Mouse (Mus musculus) limb, embryonic 14.5 days (tissue): ENCODE data around the gene Anxa2. TPM values are rescaled to one million over a fixed set of nuclear protein-coding genes. Genes with fewer than 3 reads are reported as not detected.

Source experiments
- ATAC-seq: fragments of 200-750 bp; cut with Nextera tagmentation; 2 replicates; pipeline ENCODE4 v1.8.0; 2017; ENCODE audit warnings: low read depth, moderate number of reproducible peaks, moderate TSS enrichment; ENCODE audit not compliant: low FRiP score
- DNase-seq: peaks from one replicate; pipeline ENCODE4 v3.0.0-alpha.2; 2015; ENCODE audit warnings: low spot score
- H3K27ac ChIP-seq: fragments of 300-500 bp; sonication (generic); replicated peaks from 2 replicates; pipeline ENCODE4 v1.5.1; 2014; ENCODE audit warnings: low read depth, mild to moderate bottlenecking, low read length, moderate library complexity, mixed read lengths
- H3K27me3 ChIP-seq: fragments of 300-500 bp; sonication (generic); 2 replicates; pipeline ENCODE4 v1.6.1; 2014; ENCODE audit warnings: low read length, mixed read lengths; ENCODE audit not compliant: control insufficient read depth, insufficient read depth
- H3K36me3 ChIP-seq: fragments of 300-500 bp; sonication (generic); 2 replicates; pipeline ENCODE4 v1.6.1; 2014; ENCODE audit warnings: mild to moderate bottlenecking, low read length, moderate library complexity, mixed read lengths; ENCODE audit not compliant: control insufficient read depth, insufficient read depth
- H3K4me1 ChIP-seq: fragments of 300-500 bp; sonication (generic); 2 replicates; pipeline ENCODE4 v1.6.1; 2014; ENCODE audit warnings: antibody characterized with exemption, low read length, mixed read lengths; ENCODE audit not compliant: control insufficient read depth, insufficient read depth
- H3K4me2 ChIP-seq: fragments of 300-500 bp; sonication (generic); replicated peaks from 2 replicates; pipeline ENCODE4 v1.6.1; 2014; ENCODE audit warnings: low read depth, mild to moderate bottlenecking, low read length, moderate library complexity; ENCODE audit not compliant: severe bottlenecking
- H3K4me3 ChIP-seq: fragments of 300-500 bp; sonication (generic); replicated peaks from 2 replicates; pipeline ENCODE4 v1.5.1; 2014; ENCODE audit warnings: low read length
- H3K9ac ChIP-seq: fragments of 300-500 bp; sonication (generic); 2 replicates; pipeline ENCODE4 v1.6.1; 2014; ENCODE audit warnings: mild to moderate bottlenecking, low read depth, low read length, moderate library complexity; ENCODE audit not compliant: severe bottlenecking
- H3K9me3 ChIP-seq: fragments of 300-500 bp; sonication (generic); 2 replicates; pipeline ENCODE4 v1.6.1; 2016; ENCODE audit warnings: low read length; ENCODE audit not compliant: control insufficient read depth
- POLR2A ChIP-seq: fragments of 200-500 bp; IDR thresholded peaks from 2 replicates; pipeline ENCODE4 v1.8.0; 2012; ENCODE audit warnings: inconsistent platforms, mild to moderate bottlenecking, moderate library complexity, borderline replicate concordance; ENCODE audit not compliant: insufficient read depth, insufficient read length; ENCODE audit errors: extremely low read depth
- WGBS: fragments of 180-500 bp; shearing (Covaris S2); extraction: QIAGEN DNeasy Blood & Tissue Kit; methylation state at CpG from one replicate; pipeline ENCODE4 v1.1.7; 2014; 5-methylcytosine and 5-hydroxymethylcytosine counted together
- polyA plus RNA-seq, 2 experiments: library from polyadenylated mRNA; depleted of rRNA in 1 of 2; stranded (reverse) in 1 of 2; unstranded in 1 of 2; fragments of >200 nt; fragmentation: Nextera tagmentation in 1 of 2; extraction: Ambion mirVana in 1 of 2; gene quantifications; 2 replicates each; pipeline versions ENCODE4 v1.2.1 to v1.2.3; 2012 to 2014

Anxa2 gene
- polyA plus RNA-seq, 2 experiments = 760 to 1,417 TPM

GRCm38 (mm10) chr9:69470921-69471320, 17.5 kb downstream of the Anxa2 start:
- peak overlapping the region; percentile 22 for H3K4me2 ChIP-seq
- DNase-seq (peak; percentile 79), ATAC-seq (peak; percentile 83)
- no peaks in the 10 kb centered on the region for H3K9me3 ChIP-seq
- H3K27me3 ChIP-seq = no peaks in the 10 kb centered on the region
- TF ChIP-seq POLR2A = no peak
- peaks cover 59% of the 10 kb centered on the region for H3K4me1 ChIP-seq
- H3K4me3 ChIP-seq = no peak overlapping the region
- H3K27ac ChIP-seq = peak overlapping the region; percentile 74
- peaks cover 58% of the 10 kb centered on the region for H3K36me3 ChIP-seq
- no peak overlapping the region for H3K9ac ChIP-seq
- WGBS = 7% methylated on average over 6 of the region's 6 CpGs

GRCm38 (mm10) chr9:69472724-69473123, 19.3 kb downstream of the Anxa2 start:
- Histone ChIP-seq H3K36me3 (peaks cover 60% of the 10 kb centered on the region), H3K9ac (no peak overlapping the region), H3K9me3 (no peaks in the 10 kb centered on the region), H3K4me2 (no peak overlapping the region), H3K27ac (no peak overlapping the region), H3K4me3 (no peak overlapping the region), H3K4me1 (peaks cover 46% of the 10 kb centered on the region), H3K27me3 (no peaks in the 10 kb centered on the region)
- peak; percentile 79 for DNase-seq
- no peak for ATAC-seq
- 70% methylated on average over 6 of the region's 6 CpGs for WGBS
- TF ChIP-seq POLR2A = no peak

- ATAC-seq (no peak), DNase-seq (no peak)
- Histone ChIP-seq H3K9me3 (no peaks in the 10 kb centered on the region), H3K4me1 (peaks cover 18% of the 10 kb centered on the region), H3K4me2 (no peak overlapping the region), H3K4me3 (no peak overlapping the region), H3K9ac (no peak overlapping the region), H3K27me3 (no peaks in the 10 kb centered on the region), H3K36me3 (peaks cover 68% of the 10 kb centered on the region), H3K27ac (no peak overlapping the region)
- no peak for TF ChIP-seq POLR2A
- WGBS = 74% methylated on average over 6 of the region's 6 CpGs
Measured at GRCm38 (mm10) chr9:69475873-69476272, 22.5 kb downstream of the Anxa2 start.

DNA sequence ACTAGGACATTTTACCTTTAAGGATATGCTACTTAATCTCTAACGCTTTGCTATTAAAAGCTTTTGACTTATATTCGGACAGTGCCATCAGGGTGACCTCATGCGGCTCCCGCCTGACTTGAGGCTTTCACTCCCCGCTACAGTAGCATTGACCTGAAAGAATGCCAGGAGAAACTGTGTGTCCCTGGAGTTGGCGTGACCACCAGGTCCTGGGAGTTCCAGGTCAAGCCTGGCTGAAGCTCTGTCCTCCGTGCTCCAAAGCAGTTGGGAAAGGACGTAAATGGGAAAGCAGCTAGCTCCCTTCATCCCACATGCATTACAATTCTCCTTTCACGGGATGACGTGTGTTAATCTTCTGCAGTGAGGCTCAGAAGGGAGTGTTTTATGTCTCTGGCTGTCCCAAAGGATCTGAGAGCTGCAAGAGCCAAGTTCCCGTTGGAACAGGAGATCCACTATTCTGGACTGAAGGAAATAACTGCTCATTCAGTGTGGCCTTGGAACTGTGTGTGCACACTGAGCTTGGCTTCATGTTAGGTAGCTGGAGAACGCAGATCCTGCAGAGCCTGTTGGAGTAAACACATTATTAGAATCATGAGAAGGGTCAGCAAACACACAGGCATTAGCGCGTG, 23.9 kb downstream of the Anxa2 start:
- Histone ChIP-seq H3K4me1 (peaks cover 4% of the 10 kb centered on the region), H3K36me3 (peaks cover 75% of the 10 kb centered on the region)
- 59% methylated on average over 14 of the region's 14 CpGs for WGBS

DNA sequence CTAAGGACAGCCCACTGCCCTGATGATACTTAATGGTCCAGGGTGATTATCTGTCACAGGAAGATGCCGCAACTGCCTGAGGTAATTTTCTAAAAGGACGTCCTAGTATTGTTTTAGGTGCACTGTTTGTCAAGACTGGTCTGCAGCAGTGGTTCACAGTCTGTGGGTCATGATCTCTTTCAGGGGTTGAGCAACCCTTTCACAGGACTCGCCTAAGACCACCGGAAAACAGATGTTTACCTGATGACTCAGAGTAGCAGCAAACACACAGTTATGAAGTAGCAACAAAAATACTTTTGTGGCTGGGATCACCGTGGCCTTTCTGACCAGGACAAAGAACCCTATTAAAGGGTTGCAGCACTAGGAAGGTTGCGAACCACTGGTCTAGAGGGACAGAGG, 24.4 kb downstream of the Anxa2 start:
- H3K27me3 ChIP-seq = no peaks in the 10 kb centered on the region
- no peak overlapping the region for H3K9ac ChIP-seq
- no peak overlapping the region for H3K4me3 ChIP-seq
- H3K4me2 ChIP-seq = no peak overlapping the region
- no peak overlapping the region for H3K27ac ChIP-seq
- no peaks in the 10 kb centered on the region; the same call in 1 of the 2 replicates for H3K4me1 ChIP-seq
- DNase-seq (no peak), ATAC-seq (no peak)
- peaks cover 75% of the 10 kb centered on the region for H3K36me3 ChIP-seq
- H3K9me3 ChIP-seq = no peaks in the 10 kb centered on the region
- no peak for TF ChIP-seq POLR2A
- whole genome bisulfite sequencing = 66% methylated on average over 6 of the region's 6 CpGs

More for the DNA sequence above, 23.9 kb downstream of the Anxa2 start:
- H3K27ac ChIP-seq = 0 out of 2 replicates have a peak overlapping the region, but pooled peaks have one; percentile 35
- no peak overlapping the region for H3K4me3 ChIP-seq
- ATAC-seq = peak; percentile 21; the same call in 1 of the 2 replicates
- peak; percentile 52 for DNase-seq
- TF ChIP-seq POLR2A = no peak
- H3K9me3 ChIP-seq = no peaks in the 10 kb centered on the region
- no peaks in the 10 kb centered on the region for H3K27me3 ChIP-seq
- H3K4me2 ChIP-seq = no peak overlapping the region
- no peak overlapping the region for H3K9ac ChIP-seq
